Mouse (Mus musculus) kidney, postnatal 14 days (tissue): ENCODE results near the gene Zmiz1.
A peak's percentile ranks its signal among the peaks of the same experiment; 100 is the strongest.

ENCODE experiments used
- DNase-seq: peaks from one replicate; pipeline ENCODE4 v3.0.0; 2022; ENCODE audit warnings: mixed read lengths

The Zmiz1 gene

GRCm38 (mm10) chr14:25660661-25661060 is 201.7 kb downstream of the Zmiz1 start:
- no peak for DNase-seq

GRCm38 (mm10) chr14:25661185-25661920 is 202.4 kb downstream of the Zmiz1 start:
- DNase-seq = no peak

- DNase-seq = no peak
These were observed 204.8 kb downstream of the Zmiz1 start for GRCm38 (mm10) chr14:25663649-25664309.

GRCm38 (mm10) chr14:25664310-25664695 is 205.3 kb downstream of the Zmiz1 start:
- no peak for DNase-seq

GRCm38 (mm10) chr14:25665314-25665970 is 206.5 kb downstream of the Zmiz1 start:
- DNase-seq = no peak

- no peak for DNase-seq
These were observed 207.8 kb downstream of the Zmiz1 start for GRCm38 (mm10) chr14:25666668-25667376.

GRCm38 (mm10) chr14:25667587-25667986 is 208.6 kb downstream of the Zmiz1 start:
- no peak for DNase-seq

GRCm38 (mm10) chr14:25679625-25680024 is 220.6 kb downstream of the Zmiz1 start:
- no peak for DNase-seq

- DNase-seq = no peak
These were observed 223.0 kb downstream of the Zmiz1 start for GRCm38 (mm10) chr14:25682020-25682419.

GRCm38 (mm10) chr14:25686216-25686945 is 227.4 kb downstream of the Zmiz1 start:
- DNase-seq = no peak

- DNase-seq = no peak
These were observed 228.3 kb downstream of the Zmiz1 start for GRCm38 (mm10) chr14:25686983-25687901.

GRCm38 (mm10) chr14:25693271-25693887 is 234.4 kb downstream of the Zmiz1 start:
- peak; percentile 32 for DNase-seq

- peak; percentile 96 for DNase-seq
These were observed 235.0 kb downstream of the Zmiz1 start, which contains the start of gene Ppif for GRCm38 (mm10) chr14:25693888-25694568. Gene Ppif, plus strand, starts transcription at chr14:25694154.

GRCm38 (mm10) chr14:25694569-25694897 is 235.5 kb downstream of the Zmiz1 start:
- peak; percentile 64 for DNase-seq

- no peak for DNase-seq
These were observed 236.1 kb downstream of the Zmiz1 start for GRCm38 (mm10) chr14:25695059-25695458.

GRCm38 (mm10) chr14:25696356-25696755 is 237.4 kb downstream of the Zmiz1 start:
- no peak for DNase-seq

GRCm38 (mm10) chr14:25701986-25702385 is 243.0 kb downstream of the Zmiz1 start:
- DNase-seq = peak; percentile 48

- peak; percentile 83 for DNase-seq
These were observed 248.8 kb downstream of the Zmiz1 start for GRCm38 (mm10) chr14:25707691-25708181.

- peak; percentile 78 for DNase-seq
These were observed 249.5 kb downstream of the Zmiz1 start for GRCm38 (mm10) chr14:25708451-25708850.

GRCm38 (mm10) chr14:25708917-25709316 is 249.9 kb downstream of the Zmiz1 start:
- DNase-seq = peak; percentile 41
